Mouse (Mus musculus) c-Kit-positive CD71-negative TER-119-negative erythroid progenitor cells, embryonic 14.5 days (primary cell): ENCODE measurements at regions not wholly inside any gene's neighbourhood (a gene's known extent, or its start where the extent isn't known, plus 50 kb on each side); places are given as distances from the start of the nearest gene placed in this dataset.

Experiments used
- DNase-seq: peaks from one replicate; pipeline ENCODE4 v3.0.0-alpha.2; 2013; ENCODE audit warnings: low read depth

GRCm38 (mm10) chr4:12263197-12263596 is 91.4 kb upstream of the Fam92a start:
- no peak for DNase-seq

GRCm38 (mm10) chr4:12247994-12248393 is 76.2 kb upstream of the Fam92a start:
- no peak for DNase-seq

GRCm38 (mm10) chr4:12246595-12246994 is 74.8 kb upstream of the Fam92a start:
- no peak for DNase-seq

GRCm38 (mm10) chr4:12240941-12241571 is 69.2 kb upstream of the Fam92a start:
- peak; percentile 32 for DNase-seq

- DNase-seq, result no peak
Measured at GRCm38 (mm10) chr4:12230731-12231130, 58.9 kb upstream of the Fam92a start.
